Mouse (Mus musculus) MEL (cell line): ENCODE measurements around the gene Caprin1. TPM values are rescaled to one million over a fixed set of nuclear protein-coding genes. Genes with fewer than 3 reads are reported as not detected.

Experiments used
- DNase-seq: peaks from one replicate; pipeline ENCODE4 v3.0.0; 2011; ENCODE audit warnings: low read depth, low spot score
- H3K27ac ChIP-seq: 2 replicates; pipeline ENCODE4 v1.5.1; 2012; ENCODE audit warnings: low read depth, mild to moderate bottlenecking, control low read depth, low read length, moderate library complexity; ENCODE audit not compliant: control insufficient read depth
- H3K27me3 ChIP-seq, 2 experiments: fragments of 150-350 bp in 1 of 2; sonication (generic) in 1 of 2; 2 replicates each; pipeline ENCODE4 v1.6.1; 2012; ENCODE audit warnings: low read length in 2 of 2, mild to moderate bottlenecking in 2 of 2, improper control_type of control experiment in 1 of 2, moderate library complexity in 1 of 2; ENCODE audit not compliant: insufficient read depth in 2 of 2, control insufficient read depth in 1 of 2
- H3K36me3 ChIP-seq, 2 experiments: 2 replicates each; pipeline ENCODE4 v1.6.1; 2012 to 2014; ENCODE audit warnings: low read length in 2 of 2, improper control_type of control experiment in 1 of 2, inconsistent platforms in 1 of 2, mild to moderate bottlenecking in 1 of 2; ENCODE audit not compliant: insufficient read depth in 2 of 2, control insufficient read depth in 1 of 2
- H3K4me1 ChIP-seq, 2 experiments: fragments of 150-350 bp in 1 of 2; sonication (generic) in 1 of 2; 2 replicates each; pipeline ENCODE4 v1.6.1; 2012; ENCODE audit warnings: low read length in 2 of 2, improper control_type of control experiment in 1 of 2, mild to moderate bottlenecking in 1 of 2; ENCODE audit not compliant: insufficient read depth in 2 of 2, control insufficient read depth in 1 of 2
- H3K4me3 ChIP-seq, 2 experiments: fragments of 150-350 bp in 1 of 2; sonication (generic) in 1 of 2; 2 replicates each; pipeline ENCODE4 v1.5.1; 2012; ENCODE audit warnings: low read depth in 2 of 2, low read length in 2 of 2, mild to moderate bottlenecking in 2 of 2, moderate library complexity in 2 of 2, control low read depth in 1 of 2, improper control_type of control experiment in 1 of 2; ENCODE audit not compliant: control insufficient read depth in 1 of 2, insufficient read depth in 1 of 2
- H3K79me2 ChIP-seq: 2 replicates; pipeline ENCODE4 v1.6.1; 2012; ENCODE audit warnings: mild to moderate bottlenecking, low read length, moderate library complexity; ENCODE audit not compliant: control insufficient read depth, poor library complexity, insufficient read depth
- H3K9ac ChIP-seq: 2 replicates; pipeline ENCODE4 v1.6.1; 2012; ENCODE audit warnings: low read depth, mild to moderate bottlenecking, control low read depth, low read length, moderate library complexity; ENCODE audit not compliant: control insufficient read depth, poor library complexity, severe bottlenecking
- H3K9me3 ChIP-seq: fragments of 150-350 bp; sonication (generic); replicated peaks from 2 replicates; pipeline ENCODE4 v1.6.1; 2012; ENCODE audit warnings: mild to moderate bottlenecking, low read length, improper control_type of control experiment, moderate library complexity; ENCODE audit not compliant: insufficient read depth
- CHD1 ChIP-seq: IDR thresholded peaks from 2 replicates; pipeline ENCODE4 v1.6.1; 2012; ENCODE audit warnings: low read depth, mild to moderate bottlenecking, inconsistent platforms, low read length, improper control_type of control experiment
- ELF1 ChIP-seq: IDR thresholded peaks from 2 replicates; pipeline ENCODE4 v1.6.1; 2014; ENCODE audit warnings: low read depth, mild to moderate bottlenecking, inconsistent platforms, low read length, improper control_type of control experiment, moderate library complexity
- EP300 ChIP-seq, 2 experiments: IDR thresholded peaks; 2 replicates each; pipeline ENCODE4 v1.6.1; 2011; ENCODE audit warnings: improper control_type of control experiment in 2 of 2, low read length in 2 of 2, low read depth in 1 of 2, mild to moderate bottlenecking in 1 of 2
- GABPA ChIP-seq: IDR thresholded peaks from 2 replicates; pipeline ENCODE4 v1.6.1; 2012; ENCODE audit warnings: low read depth, mild to moderate bottlenecking, inconsistent platforms, low read length, improper control_type of control experiment, moderate library complexity
- KAT2A ChIP-seq: conservative IDR thresholded peaks from 2 replicates; pipeline ENCODE4 v1.6.1; 2012; ENCODE audit warnings: low read depth, low read length, improper control_type of control experiment, inconsistent platforms
- MAX ChIP-seq: IDR thresholded peaks from 2 replicates; pipeline ENCODE4 v1.6.1; 2011; ENCODE audit warnings: low read length, improper control_type of control experiment
- MYB ChIP-seq: IDR thresholded peaks from 2 replicates; pipeline ENCODE4 v1.6.1; 2011; ENCODE audit warnings: mild to moderate bottlenecking, low read depth, low read length, improper control_type of control experiment
- MYC ChIP-seq: IDR thresholded peaks from 2 replicates; pipeline ENCODE4 v1.6.1; 2011; ENCODE audit warnings: low read depth, mild to moderate bottlenecking, low read length, improper control_type of control experiment, moderate library complexity
- NRF1 ChIP-seq: IDR thresholded peaks from 2 replicates; pipeline ENCODE4 v1.6.1; 2014; ENCODE audit warnings: low read depth, mild to moderate bottlenecking, inconsistent platforms, low read length, improper control_type of control experiment, moderate library complexity; ENCODE audit not compliant: poor library complexity, insufficient read depth, severe bottlenecking
- POLR2A ChIP-seq, 2 experiments: IDR thresholded peaks; 2 replicates each; pipeline ENCODE4 v1.6.1; 2011 to 2012; ENCODE audit warnings: low read length in 2 of 2, mild to moderate bottlenecking in 2 of 2, control low read depth in 1 of 2, improper control_type of control experiment in 1 of 2, low read depth in 1 of 2, moderate library complexity in 1 of 2; ENCODE audit not compliant: control insufficient read depth in 1 of 2, insufficient read depth in 1 of 2, poor library complexity in 1 of 2
- POLR2AphosphoS2 ChIP-seq: IDR thresholded peaks from 2 replicates; pipeline ENCODE4 v1.6.1; 2011; ENCODE audit warnings: low read length, improper control_type of control experiment
- RAD21 ChIP-seq: IDR thresholded peaks from 2 replicates; pipeline ENCODE4 v1.6.1; 2011; ENCODE audit warnings: mild to moderate bottlenecking, low read depth, low read length, improper control_type of control experiment
- SIN3A ChIP-seq: IDR thresholded peaks from 2 replicates; pipeline ENCODE4 v1.6.1; 2012; ENCODE audit warnings: low read length, improper control_type of control experiment, inconsistent platforms
- TAL1 ChIP-seq: IDR thresholded peaks from 2 replicates; pipeline ENCODE4 v1.6.1; 2012; ENCODE audit warnings: mild to moderate bottlenecking, inconsistent platforms, low read length, moderate library complexity, mixed read lengths
- TCF12 ChIP-seq: IDR thresholded peaks from 2 replicates; pipeline ENCODE4 v1.6.1; 2014; ENCODE audit warnings: low read depth, mild to moderate bottlenecking, inconsistent platforms, low read length, improper control_type of control experiment, moderate library complexity
- UBTF ChIP-seq: IDR thresholded peaks from 2 replicates; pipeline ENCODE4 v1.6.1; 2012; ENCODE audit warnings: low read depth, mild to moderate bottlenecking, inconsistent platforms, low read length, improper control_type of control experiment, moderate library complexity, borderline replicate concordance; ENCODE audit not compliant: insufficient read depth
- ZC3H11A ChIP-seq: IDR thresholded peaks from 2 replicates; pipeline ENCODE4 v1.6.1; 2012; ENCODE audit warnings: low read depth, mild to moderate bottlenecking, inconsistent platforms, low read length, improper control_type of control experiment
- ZKSCAN1 ChIP-seq: IDR thresholded peaks from 2 replicates; pipeline ENCODE4 v1.6.1; 2012; ENCODE audit warnings: low read depth, mild to moderate bottlenecking, inconsistent platforms, low read length, improper control_type of control experiment, moderate library complexity
- ZNF384 ChIP-seq: IDR thresholded peaks from 2 replicates; pipeline ENCODE4 v1.6.1; 2012; ENCODE audit warnings: low read depth, mild to moderate bottlenecking, inconsistent platforms, low read length, improper control_type of control experiment
- polyA plus RNA-seq, 2 experiments: library from polyadenylated mRNA; stranded (reverse) in 1 of 2; unstranded in 1 of 2; fragments of >175 nt in 1 of 2; fragments of >200 nt in 1 of 2; gene quantifications; 2 replicates each; pipeline versions ENCODE4 v1.2.1 to v1.2.4; 2012; ENCODE audit warnings: low replicate concordance in 2 of 2, low read depth in 1 of 2; ENCODE audit not compliant: insufficient read length in 2 of 2, insufficient read depth in 1 of 2, missing spikeins in 1 of 2
- total RNA-seq: library from RNA; depleted of rRNA; stranded (reverse); fragments of 300-350 nt; gene quantifications from 2 replicates; pipeline ENCODE4 v1.2.3, GENCODE M21; 2012

Gene Caprin1
- total and polyA plus RNA-seq, 3 experiments: 209 to 426 (median 239) TPM

GRCm38 (mm10) chr2:103835614-103836395 is 38.4 kb upstream of the Caprin1 start:
- no peak overlapping the region for H3K4me3 ChIP-seq
- TF ChIP-seq MYC: no peak
- TF ChIP-seq TCF12: no peak
- no peak for TF ChIP-seq ZNF384
- TF ChIP-seq EP300 (IDR thresholded peaks at IDR 0.05; ENCODE audit: low read depth in 1 of 2, low read length in 2 of 2): no peak
- no peak for TF ChIP-seq UBTF
- H3K27me3 ChIP-seq: no peaks in the 10 kb centered on the region
- no peaks in the 10 kb centered on the region for H3K9me3 ChIP-seq
- no peaks in the 10 kb centered on the region for H3K36me3 ChIP-seq
- no peaks in the 10 kb centered on the region for H3K4me1 ChIP-seq
- H3K9ac ChIP-seq: no peak overlapping the region
- H3K27ac ChIP-seq: no peak overlapping the region
- H3K79me2 ChIP-seq: no peaks in the 10 kb centered on the region
- no peak for DNase-seq

- Histone ChIP-seq H3K4me1 (peaks cover 0 to 2% of the 10 kb centered on the region in 2 experiments; a peak in 1 of 4 replicates), H3K36me3 (peaks cover 0 to 4% of the 10 kb centered on the region in 2 experiments; a peak in 1 of 4 replicates), H3K9me3 (no peaks in the 10 kb centered on the region), H3K27me3 (no peaks in the 10 kb centered on the region), H3K79me2 (no peaks in the 10 kb centered on the region), H3K9ac (no peak overlapping the region), H3K27ac (no peak overlapping the region), H3K4me3 (no peak overlapping the region)
- no peak for DNase-seq
- no peak for TF ChIP-seq RAD21
- no peak for TF ChIP-seq GABPA
- no peak for TF ChIP-seq CHD1
- no peak for TF ChIP-seq MYB
- no peak for TF ChIP-seq NRF1
- TF ChIP-seq ZNF384: peak; percentile 30; the same call in 1 of the 2 replicates
- TF ChIP-seq MAX: no peak
- no peak for TF ChIP-seq TAL1
- no peak for TF ChIP-seq POLR2AphosphoS2
- no peak for TF ChIP-seq POLR2A (IDR thresholded peaks at IDR 0.05; ENCODE audit: control insufficient read depth in 1 of 2, insufficient read depth in 1 of 2, low read depth in 1 of 2, low read length in 2 of 2, poor library complexity in 1 of 2)
- TF ChIP-seq KAT2A: no peak
- TF ChIP-seq ZKSCAN1: no peak
- 0 out of 2 replicates have a peak, but pooled peaks have one; percentile 12 for TF ChIP-seq ELF1
- TF ChIP-seq ZC3H11A: no peak
- no peak for TF ChIP-seq SIN3A
These were observed 36.5 kb upstream of the Caprin1 start for GRCm38 (mm10) chr2:103833816-103834445.
